Mouse (Mus musculus): Measurements from ENCODE around the gene Trim12c. TPM values are rescaled to one million over a fixed set of nuclear protein-coding genes. Genes with fewer than 3 reads are reported as not detected.

The Trim12c gene
- 5.1 and 7.7 TPM in 2 replicates for polyA plus RNA-seq (2015; fragmentation: Nextera tagmentation; extraction: Ambion mirVana)

GRCm38 (mm10) chr7:104352717-104353599, at the start of gene Trim12c:
Gene Trim12c, minus strand, starts transcription at chr7:104353362.

GRCm38 (mm10) chr7:104400698-104401097, 47.5 kb upstream of the Trim12c start, which contains the start of gene Trim30c:
Gene Trim30c, minus strand, starts transcription at chr7:104400837.

GRCm38 (mm10) chr7:104369736-104370414, 16.7 kb upstream of the Trim12c start, which contains the start of gene Trim30b:
Gene Trim30b, minus strand, starts transcription at chr7:104369884.

GRCm38 (mm10) chr7:104329171-104329570, 24.0 kb downstream of the Trim12c start, which contains the start of gene Trim34b:
Gene Trim34b, plus strand, starts transcription at chr7:104329471.

DNA sequence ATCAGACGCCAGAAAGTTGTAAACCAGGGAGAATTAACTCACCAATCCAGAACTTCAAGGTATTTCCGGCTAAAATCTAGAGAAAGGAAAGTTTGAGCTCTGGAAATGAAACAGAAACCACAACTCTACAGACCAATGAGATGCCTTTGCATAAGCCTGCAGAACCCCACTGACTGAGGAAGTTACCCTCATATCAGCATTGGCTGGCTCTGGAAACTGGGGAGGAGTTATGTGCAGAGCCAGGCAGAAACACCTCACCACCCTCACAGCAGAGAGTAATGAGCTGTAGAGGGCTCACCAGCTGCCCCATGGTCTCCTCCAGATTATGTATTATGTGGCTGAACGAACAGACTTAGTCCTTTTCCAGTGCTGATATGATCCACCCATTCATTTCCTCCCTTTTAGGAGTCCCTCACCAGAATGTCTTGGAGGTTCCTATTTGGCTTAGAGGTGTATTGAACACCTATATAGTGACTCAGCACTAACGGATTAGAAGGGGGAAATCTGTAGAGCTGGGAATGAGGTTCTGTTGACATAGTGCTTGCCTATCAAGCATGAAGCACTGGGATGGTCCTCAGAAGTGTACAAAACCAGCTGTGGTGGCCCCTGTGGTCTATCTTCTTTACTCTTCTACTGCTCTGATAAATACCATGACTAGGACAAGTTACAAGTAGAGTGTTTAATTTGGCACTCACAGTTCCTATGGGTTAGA, 37.6 kb downstream of the Trim12c start, which contains the start of gene Trim12a:
Gene Trim12a, minus strand, starts transcription at position 98 of the 712 bp plus-strand sequence.

Other genes starting within 250 kb of the Trim12c start
- not detected in 2 replicates for gene Olfr646, start 248.5 kb downstream of the Trim12c start, polyA plus RNA-seq (2015; fragmentation: Nextera tagmentation; extraction: Ambion mirVana)
- not detected in 2 replicates for gene Ubqln5, start 223.5 kb downstream of the Trim12c start, polyA plus RNA-seq (2015; fragmentation: Nextera tagmentation; extraction: Ambion mirVana)
- gene Olfr643, start 216.0 kb downstream of the Trim12c start, polyA plus RNA-seq (2015; fragmentation: Nextera tagmentation; extraction: Ambion mirVana): not detected in 2 replicates
- gene Ubqln3, start 210.1 kb downstream of the Trim12c start, polyA plus RNA-seq (2015; fragmentation: Nextera tagmentation; extraction: Ambion mirVana): not detected in 2 replicates
- not detected in 2 replicates for gene Ubqlnl, start 202.8 kb downstream of the Trim12c start, polyA plus RNA-seq (2015; fragmentation: Nextera tagmentation; extraction: Ambion mirVana)
- gene Olfm5, start 188.5 kb downstream of the Trim12c start, polyA plus RNA-seq (2015; fragmentation: Nextera tagmentation; extraction: Ambion mirVana): 0.07 TPM in 1 of 2 replicates, not detected in the other
- gene Olfr648, start 170.0 kb downstream of the Trim12c start, polyA plus RNA-seq (2015; fragmentation: Nextera tagmentation; extraction: Ambion mirVana): 0.08 and 0.15 TPM in 2 replicates
- gene Olfr649, start 157.4 kb downstream of the Trim12c start, polyA plus RNA-seq (2015; fragmentation: Nextera tagmentation; extraction: Ambion mirVana): not detected in 2 replicates
- 0.65 and 1.2 TPM in 2 replicates for gene Trim6, start 134.6 kb downstream of the Trim12c start, polyA plus RNA-seq (2015; fragmentation: Nextera tagmentation; extraction: Ambion mirVana)
- 5.6 and 7.4 TPM in 2 replicates for gene Trim34a, start 108.9 kb downstream of the Trim12c start, polyA plus RNA-seq (2015; fragmentation: Nextera tagmentation; extraction: Ambion mirVana)
- 2.3 and 2.9 TPM in 2 replicates for gene Trim5, start 65.3 kb downstream of the Trim12c start, polyA plus RNA-seq (2015; fragmentation: Nextera tagmentation; extraction: Ambion mirVana)
- gene Trim12a, start 37.9 kb downstream of the Trim12c start, polyA plus RNA-seq (2015; fragmentation: Nextera tagmentation; extraction: Ambion mirVana): 13.9 and 19.1 TPM in 2 replicates
- gene Trim34b, start 23.9 kb downstream of the Trim12c start, polyA plus RNA-seq (2015; fragmentation: Nextera tagmentation; extraction: Ambion mirVana): 0.13 TPM in 1 of 2 replicates, not detected in the other
- gene Trim30b, start 16.5 kb upstream of the Trim12c start, polyA plus RNA-seq (2015; fragmentation: Nextera tagmentation; extraction: Ambion mirVana): 6.6 and 7.3 TPM in 2 replicates
- 0.32 and 0.52 TPM in 2 replicates for gene Trim30c, start 47.5 kb upstream of the Trim12c start, polyA plus RNA-seq (2015; fragmentation: Nextera tagmentation; extraction: Ambion mirVana)
- gene Trim30a, start 111.8 kb upstream of the Trim12c start, polyA plus RNA-seq (2015; fragmentation: Nextera tagmentation; extraction: Ambion mirVana): 9.0 and 12.5 TPM in 2 replicates
- 6.6 and 8.9 TPM in 2 replicates for gene Trim30d, start 154.5 kb upstream of the Trim12c start, polyA plus RNA-seq (2015; fragmentation: Nextera tagmentation; extraction: Ambion mirVana)
- gene Olfr651, start 196.8 kb upstream of the Trim12c start, polyA plus RNA-seq (2015; fragmentation: Nextera tagmentation; extraction: Ambion mirVana): not detected in 2 replicates
- gene Olfr652, start 207.5 kb upstream of the Trim12c start, polyA plus RNA-seq (2015; fragmentation: Nextera tagmentation; extraction: Ambion mirVana): not detected in 2 replicates
- not detected in 2 replicates for gene Olfr653, start 224.0 kb upstream of the Trim12c start, polyA plus RNA-seq (2015; fragmentation: Nextera tagmentation; extraction: Ambion mirVana)
- gene Olfr654, start 233.7 kb upstream of the Trim12c start, polyA plus RNA-seq (2015; fragmentation: Nextera tagmentation; extraction: Ambion mirVana): not detected in 2 replicates
- not detected in 2 replicates for gene Olfr655, start 248.4 kb upstream of the Trim12c start, polyA plus RNA-seq (2015; fragmentation: Nextera tagmentation; extraction: Ambion mirVana)